Mouse (Mus musculus) forelimb bud, embryonic 11.5 days (tissue): ENCODE data around the gene Snx20.

Experiments used
- DNase-seq: peaks from one replicate; pipeline ENCODE4 v3.0.0-alpha.2; 2012; ENCODE audit warnings: low read depth, low spot score

The Snx20 gene

GRCm38 (mm10) chr8:88642734-88643564 lies 7.0 kb upstream of the Snx20 start:
- DNase-seq, result no peak

GRCm38 (mm10) chr8:88638908-88639307 lies 3.0 kb upstream of the Snx20 start:
- DNase-seq, result no peak

- DNase-seq, result no peak
Observed at GRCm38 (mm10) chr8:88637092-88638000, 1.4 kb upstream of the Snx20 start.

GRCm38 (mm10) chr8:88633343-88633765 lies 2.6 kb downstream of the Snx20 start:
- DNase-seq, result no peak

- DNase-seq, result no peak
Observed at GRCm38 (mm10) chr8:88631081-88631480, 4.8 kb downstream of the Snx20 start.

GRCm38 (mm10) chr8:88630225-88630624 lies 5.7 kb downstream of the Snx20 start:
- no peak for DNase-seq

GRCm38 (mm10) chr8:88628001-88628774 lies 7.7 kb downstream of the Snx20 start:
- DNase-seq, result no peak

- peak; percentile 88 for DNase-seq
Observed at GRCm38 (mm10) chr8:88627265-88627991, 8.5 kb downstream of the Snx20 start.

- no peak for DNase-seq
Observed at GRCm38 (mm10) chr8:88626940-88627264, 9.0 kb downstream of the Snx20 start.

- DNase-seq, result no peak
Observed at GRCm38 (mm10) chr8:88626433-88626832, 9.5 kb downstream of the Snx20 start.

GRCm38 (mm10) chr8:88624276-88624675 lies 11.7 kb downstream of the Snx20 start:
- DNase-seq, result no peak

GRCm38 (mm10) chr8:88623351-88623750 lies 12.6 kb downstream of the Snx20 start:
- DNase-seq, result no peak

GRCm38 (mm10) chr8:88621408-88621807 lies 14.5 kb downstream of the Snx20 start:
- peak; percentile 67 for DNase-seq

- no peak for DNase-seq
Observed at GRCm38 (mm10) chr8:88620931-88621330, 15.0 kb downstream of the Snx20 start.

GRCm38 (mm10) chr8:88619513-88619912 lies 16.4 kb downstream of the Snx20 start:
- DNase-seq, result no peak

GRCm38 (mm10) chr8:88618612-88619011 lies 17.3 kb downstream of the Snx20 start:
- no peak for DNase-seq

- no peak for DNase-seq
Observed at GRCm38 (mm10) chr8:88614981-88615380, 20.9 kb downstream of the Snx20 start.

- DNase-seq, result no peak
Observed at GRCm38 (mm10) chr8:88610271-88610670, 25.7 kb downstream of the Snx20 start.

GRCm38 (mm10) chr8:88609036-88609435 lies 26.9 kb downstream of the Snx20 start:
- no peak for DNase-seq

- no peak for DNase-seq
Observed at GRCm38 (mm10) chr8:88605361-88606040, 30.4 kb downstream of the Snx20 start.
